Mouse (Mus musculus): ENCODE measurements at regions not wholly inside any gene's neighbourhood (a gene's known extent, or its start where the extent isn't known, plus 50 kb on each side); places are given as distances from the start of the nearest gene placed in this dataset.

- CTCF ChIA-PET, result no interaction called here
Measured at GRCm38 (mm10) chr2:178660071-178660470, 229.7 kb downstream of the Cdh26 start.

GRCm38 (mm10) chr2:178662396-178662795, 232.1 kb downstream of the Cdh26 start:
- CTCF ChIA-PET, result no interaction called here

DNA sequence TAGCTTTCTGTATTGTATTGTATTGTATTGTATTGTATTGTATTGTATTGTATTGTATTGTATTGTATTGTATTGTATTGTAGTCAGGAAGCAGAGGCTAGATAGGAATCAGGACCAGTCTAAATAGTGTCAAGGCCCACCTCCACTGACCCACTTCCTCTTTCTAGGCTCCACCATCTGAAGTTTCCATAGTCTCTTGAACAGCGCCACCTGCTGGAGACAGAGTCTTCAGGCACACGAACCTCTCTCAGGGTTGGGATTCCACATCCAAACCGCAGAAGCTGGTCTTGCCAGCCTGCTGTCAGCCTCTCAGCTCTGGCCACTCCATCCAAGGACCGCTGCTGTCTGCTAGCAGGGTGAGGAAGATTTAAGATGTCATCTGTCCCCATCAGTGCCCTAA, 234.6 kb downstream of the Cdh26 start:
- CTCF ChIA-PET, result interaction anchor here (1.2 to 1.3 kb wide), 2 partner anchors 123 to 158 kb away, joined by 3 to 8 read pairs; no protein-coding TSS in a partner anchor

DNA sequence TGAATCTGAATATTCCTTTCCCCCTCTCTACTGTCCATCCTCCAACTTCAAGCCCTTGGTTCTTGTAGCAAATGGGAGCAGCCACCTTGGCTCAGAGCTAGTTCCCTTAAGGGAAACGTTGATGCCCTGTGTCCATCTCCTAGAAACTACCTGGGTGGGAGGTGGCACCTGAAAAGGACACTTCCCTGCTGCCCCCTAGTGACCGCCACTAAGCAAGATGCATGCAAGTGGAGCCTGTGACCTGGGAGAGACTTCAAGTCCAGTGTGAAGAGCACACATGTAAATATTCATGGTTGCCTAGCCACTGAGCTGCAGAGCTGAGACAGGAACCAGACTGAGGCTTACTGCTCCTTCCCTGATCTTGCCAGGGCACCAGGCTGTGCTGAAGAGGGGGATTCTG, 238.1 kb downstream of the Cdh26 start:
- CTCF ChIA-PET, result interaction anchor here (1.4 kb wide), 1 partner anchor 161 kb away, joined by 3 read pairs; no protein-coding TSS in a partner anchor

DNA sequence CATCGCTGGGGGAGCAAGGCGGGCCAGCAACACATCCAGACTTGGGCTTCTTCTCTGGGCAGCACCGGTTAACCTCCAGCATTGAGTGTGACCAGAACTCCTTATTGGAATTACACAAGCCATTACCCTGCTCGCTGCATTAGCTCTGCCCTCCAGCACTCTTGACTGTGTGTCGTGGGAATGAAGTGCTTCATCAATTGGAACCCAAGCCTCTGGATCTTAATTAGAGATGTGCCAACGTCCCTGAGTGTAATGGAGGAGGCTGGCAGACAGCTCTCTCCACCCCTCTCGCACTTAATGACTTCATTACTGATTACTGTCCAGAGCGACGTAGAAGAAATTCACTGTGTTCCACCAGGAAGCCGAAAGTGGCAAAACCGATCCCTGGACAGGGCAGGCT, 240.6 kb downstream of the Cdh26 start:
- CTCF ChIA-PET, result no interaction called here

DNA sequence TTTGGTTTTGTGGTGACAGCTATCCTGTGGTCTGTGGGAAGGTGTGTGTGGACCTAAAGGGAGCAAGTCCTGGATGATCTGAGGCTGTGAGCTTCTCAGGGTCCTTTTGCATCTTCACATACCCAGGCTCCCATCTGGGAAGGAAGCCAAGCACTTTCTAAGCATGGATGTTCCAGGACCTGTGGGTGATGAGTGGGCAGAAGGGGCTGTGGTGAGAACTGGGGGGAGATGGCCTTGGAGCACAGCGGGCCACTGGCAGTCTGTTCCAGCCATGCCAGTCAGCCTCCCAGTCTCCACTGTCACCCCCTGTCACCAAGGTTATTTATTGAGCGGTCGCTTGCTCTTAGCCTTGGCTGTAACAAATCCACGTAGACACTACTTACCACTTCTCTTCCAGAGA, 243.3 kb downstream of the Cdh26 start:
- CTCF ChIA-PET, result no interaction called here

- CTCF ChIA-PET, result no interaction called here
Measured at GRCm38 (mm10) chr2:178674621-178675020, 244.3 kb downstream of the Cdh26 start.

- CTCF ChIA-PET, result no interaction called here
Measured at GRCm38 (mm10) chr2:178676970-178677369, 246.6 kb downstream of the Cdh26 start.

- CTCF ChIA-PET, result no interaction called here
Measured at GRCm38 (mm10) chr2:178680368-178680767, 250.0 kb downstream of the Cdh26 start.

GRCm38 (mm10) chr2:178684026-178684958, 254.0 kb downstream of the Cdh26 start:
- CTCF ChIA-PET, result no interaction called here

GRCm38 (mm10) chr2:178685211-178685610, 254.9 kb downstream of the Cdh26 start:
- CTCF ChIA-PET, result no interaction called here

DNA sequence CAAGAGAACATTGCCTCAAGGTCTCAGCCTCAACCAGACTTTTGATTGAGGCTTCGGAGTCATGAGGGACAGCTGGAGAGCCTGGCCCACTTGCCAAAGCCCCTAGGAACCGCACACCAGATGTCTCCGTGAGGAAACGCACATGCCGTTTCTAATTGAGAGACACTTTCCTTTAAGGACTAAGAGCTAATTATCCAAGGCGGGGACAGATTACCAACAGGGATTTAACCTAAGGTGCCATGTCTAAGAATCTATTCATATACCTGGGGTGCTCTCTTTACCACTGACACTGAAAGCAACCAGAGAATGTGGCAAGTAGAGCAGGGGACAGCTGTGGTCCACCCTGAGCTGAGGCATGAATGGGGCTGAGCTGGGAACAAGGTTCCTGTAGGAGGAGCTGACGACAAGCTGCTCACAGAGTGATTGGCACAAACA, 255.9 kb downstream of the Cdh26 start:
- CTCF ChIA-PET, result no interaction called here

DNA sequence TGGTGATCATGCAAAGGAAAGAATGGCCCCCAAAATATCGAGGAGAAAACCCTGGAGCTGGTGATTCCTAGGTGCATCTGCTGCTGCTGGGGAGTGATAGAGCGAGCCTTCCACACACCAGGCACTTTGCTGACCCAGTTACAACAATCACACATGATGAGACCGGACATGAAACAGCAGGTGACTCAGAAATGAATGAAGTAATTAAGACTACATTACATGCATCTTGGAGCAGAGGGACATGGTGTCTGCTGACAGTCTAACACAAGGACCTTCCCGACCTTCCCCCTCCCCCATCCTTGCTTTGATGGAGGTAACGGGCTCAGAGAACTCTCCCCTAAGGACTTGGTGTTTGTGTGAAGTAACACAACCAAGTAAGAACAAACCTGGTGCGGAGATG, 258.3 kb downstream of the Cdh26 start:
- CTCF ChIA-PET, result no interaction called here

DNA sequence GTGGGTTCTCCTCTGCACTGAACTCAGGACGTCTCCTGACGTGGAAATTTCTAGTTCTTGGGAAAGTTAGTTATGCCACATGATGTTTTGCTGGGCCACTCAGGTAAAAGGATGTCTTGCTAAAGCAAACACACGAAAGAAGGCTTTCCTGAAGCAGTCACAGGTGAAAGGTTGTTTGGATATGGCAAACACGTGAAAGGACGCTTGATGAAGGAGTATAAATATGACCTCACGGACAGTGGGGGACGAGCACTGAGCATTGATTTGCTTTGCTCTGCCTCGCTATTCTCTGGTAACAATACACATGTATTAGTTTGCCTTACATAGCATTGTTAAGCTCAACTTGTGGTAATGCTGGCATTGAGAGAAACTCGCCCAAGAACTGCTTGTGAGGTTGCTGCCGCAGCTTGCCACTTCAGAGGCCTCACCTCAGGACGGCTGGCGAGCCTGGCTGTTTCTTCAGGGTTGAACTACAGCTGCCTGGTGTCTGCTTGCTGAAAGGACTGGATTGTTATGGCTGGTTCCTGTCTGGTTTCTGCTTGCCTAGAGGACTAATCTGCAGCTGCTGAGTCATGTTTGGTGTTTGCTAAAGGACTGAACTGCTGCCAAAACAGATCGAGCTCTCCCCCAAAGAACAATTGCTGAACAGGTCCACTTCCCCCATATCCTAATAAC, 261.0 kb downstream of the Cdh26 start:
- CTCF ChIA-PET, result no interaction called here

DNA sequence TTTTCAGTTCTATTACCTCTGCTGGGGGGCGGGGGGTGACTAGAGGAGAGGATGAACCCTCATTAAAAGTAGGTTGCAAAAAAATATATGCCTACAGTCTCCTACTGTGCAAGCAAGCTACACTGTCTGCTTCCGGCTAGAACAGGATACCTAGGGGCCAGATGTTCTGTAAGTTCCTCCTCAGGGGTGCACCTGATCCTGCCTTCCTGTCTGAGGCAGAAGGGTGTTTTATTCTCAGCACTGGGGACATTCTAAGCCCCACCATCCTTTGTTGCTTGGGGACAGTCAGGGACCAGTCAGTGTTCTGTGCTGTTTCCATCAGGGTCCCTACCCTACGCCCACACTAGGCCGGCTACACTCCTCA, 261.5 kb downstream of the Cdh26 start:
- CTCF ChIA-PET, result no interaction called here

GRCm38 (mm10) chr2:178692231-178692630, 261.9 kb downstream of the Cdh26 start:
- CTCF ChIA-PET, result interaction anchor here (0.7 kb wide), 1 partner anchor 149 kb away, joined by 3 read pairs; no protein-coding TSS in a partner anchor

GRCm38 (mm10) chr2:178698648-178699047, 268.3 kb downstream of the Cdh26 start:
- CTCF ChIA-PET, result no interaction called here

- CTCF ChIA-PET, result no interaction called here
Measured at GRCm38 (mm10) chr2:178700825-178701224, 270.5 kb downstream of the Cdh26 start.

- CTCF ChIA-PET, result no interaction called here
Measured at GRCm38 (mm10) chr2:178704510-178704909, 274.2 kb downstream of the Cdh26 start.

GRCm38 (mm10) chr2:178708649-178709048, 278.3 kb downstream of the Cdh26 start:
- CTCF ChIA-PET, result no interaction called here

- CTCF ChIA-PET, result no interaction called here
Measured at GRCm38 (mm10) chr2:178709192-178709881, 279.0 kb downstream of the Cdh26 start.

GRCm38 (mm10) chr2:178710001-178710400, 279.7 kb downstream of the Cdh26 start:
- CTCF ChIA-PET, result interaction anchor here (0.6 kb wide), 1 partner anchor 59 kb away, joined by 7 read pairs; no protein-coding TSS in a partner anchor
